Comparison of ENCODE assay signal across 8 mouse cellular contexts in the genomic region with DNA sequence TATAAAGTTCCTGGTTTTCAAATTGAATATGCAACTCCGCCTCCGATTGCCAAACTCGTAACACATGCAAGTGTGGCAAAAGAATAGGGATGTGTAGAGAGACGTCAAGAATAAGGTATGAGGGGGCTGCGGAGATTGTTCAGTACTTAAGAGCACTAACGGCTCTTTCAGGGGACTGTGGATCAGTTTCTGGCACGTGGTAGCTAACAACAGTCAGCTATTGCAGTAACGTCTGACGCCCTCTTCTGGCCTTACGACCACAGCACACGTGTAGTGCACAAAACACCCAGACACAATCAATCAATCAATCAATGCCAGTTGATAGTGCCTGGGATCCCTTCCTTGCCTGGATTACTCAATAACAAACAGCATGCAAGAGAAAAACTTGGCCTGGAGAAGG. TPM values are rescaled to one million over a fixed set of nuclear protein-coding genes. Genes with fewer than 3 reads are reported as not detected.
A peak's percentile ranks its signal among the peaks of the same experiment; 100 is the strongest.
DNase-seq lines count a peak whose midpoint lies in the region; ATAC-seq and TF ChIP-seq lines count a peak whose summit lies in the region.

No protein-coding gene starts in this region.

- peak overlapping the region; percentile 81 for H3K4me3 ChIP-seq in ES-Bruce4 (ENCODE audit: low read depth, low read length)
- peak overlapping the region; percentile 93 for H3K4me3 ChIP-seq in lung, embryonic 16.5 days (ENCODE audit: low read length)

- peak overlapping the region; percentile 75 for H3K9ac ChIP-seq in ES-Bruce4 (ENCODE audit: low read depth, poor library complexity, severe bottlenecking)
- H3K9ac ChIP-seq in lung, embryonic 16.5 days (ENCODE audit: low read length), result peak overlapping the region; percentile 89

- TF ChIP-seq EP300 in ES-Bruce4 (IDR thresholded peaks at IDR 0.05; ENCODE audit: insufficient read depth, low read depth, low read length), result 0 out of 2 replicates have a peak, but pooled peaks have one; percentile 35

- WGBS in lung, embryonic 16.5 days, result 1% methylated on average over 11 of the region's 11 CpGs

- peak; percentile 83 for TF ChIP-seq CTCF in ES-Bruce4 (IDR thresholded peaks at IDR 0.05; ENCODE audit: low read depth, low read length)

- peaks cover 4% of the 10 kb centered on the region for H3K4me1 ChIP-seq in ES-Bruce4 (ENCODE audit: control insufficient read depth, insufficient read depth, low read length)
- H3K4me1 ChIP-seq in lung, embryonic 16.5 days (replicated peaks; ENCODE audit: control insufficient read depth, insufficient read depth, low read length), result peaks cover 32% of the 10 kb centered on the region

- H3K27me3 ChIP-seq in ES-Bruce4 (ENCODE audit: control insufficient read depth, insufficient read depth, low read length, poor library complexity, severe bottlenecking), result no peaks in the 10 kb centered on the region
- no peaks in the 10 kb centered on the region for H3K27me3 ChIP-seq in lung, embryonic 16.5 days (ENCODE audit: control insufficient read depth, insufficient read depth, low read depth, low read length)

- H3K4me2 ChIP-seq in lung, embryonic 16.5 days (ENCODE audit: low read depth, low read length), result peak overlapping the region; percentile 69

- ATAC-seq in erythroid progenitor cell, adult 5-6 weeks (replicated peaks; ENCODE audit: low FRiP score, poor library complexity, severe bottlenecking), result peak; percentile 63
- peak; percentile 48 to 55 for ATAC-seq in hematopoietic stem cell, adult 5-6 weeks (replicated peaks in 1 of 2; ENCODE audit: insufficient read depth in 1 of 2, low FRiP score in 2 of 2, low TSS enrichment in 1 of 2, low read depth in 1 of 2, poor library complexity in 2 of 2, severe bottlenecking in 2 of 2)
- no peak for ATAC-seq in lung, embryonic 16.5 days (ENCODE audit: low read depth)

- H3K36me3 ChIP-seq in ES-Bruce4 (ENCODE audit: control insufficient read depth, insufficient read depth, low read length, poor library complexity, severe bottlenecking), result peaks cover 4% of the 10 kb centered on the region; the same call in 1 of the 2 replicates
- H3K36me3 ChIP-seq in lung, embryonic 16.5 days (ENCODE audit: control insufficient read depth, insufficient read depth, low read length), result no peaks in the 10 kb centered on the region

- no peaks in the 10 kb centered on the region for H3K9me3 ChIP-seq in ES-Bruce4 (replicated peaks; ENCODE audit: control insufficient read depth, insufficient read depth, low read length, poor library complexity, severe bottlenecking)
- H3K9me3 ChIP-seq in lung, embryonic 16.5 days (ENCODE audit: control insufficient read depth, low read length), result no peaks in the 10 kb centered on the region

- H3K27ac ChIP-seq in ES-Bruce4 (ENCODE audit: insufficient read depth, low read length), result peak overlapping the region; percentile 67
- H3K27ac ChIP-seq in lung, embryonic 16.5 days (ENCODE audit: low read length), result peak overlapping the region; percentile 97

- peak; percentile 84 for DNase-seq in brain, adult 2 months (ENCODE audit: low read depth, low spot score)
- DNase-seq in layer of hippocampus, adult 9-10 months (ENCODE audit: low spot score), result peak; percentile 38
- DNase-seq in retina, postnatal 1 day, result peak; percentile 76
- DNase-seq in thymus, postnatal 4 days, result peak; percentile 70

- TF ChIP-seq POLR2A in ES-Bruce4 (IDR thresholded peaks at IDR 0.05; ENCODE audit: insufficient read depth, low read length), result no peak

RNA-seq across cellular contexts. Expression of a gene that starts 0.4 kb away (rescaled TPM):
- polyA plus RNA-seq in ES-Bruce4 (2011; ENCODE audit: insufficient read depth, insufficient read length, low read depth, missing spikeins), result 46.6 and 54.0 TPM in 2 replicates
- 9.2 and 16.2 TPM in 2 replicates for total RNA-seq in erythroid progenitor cell, adult 5-6 weeks (2015; ENCODE audit: low replicate concordance)
- total RNA-seq in erythroid progenitor cell, adult 5-6 weeks (2017; ENCODE audit: low replicate concordance), result 10.7 and 16.8 TPM in 2 replicates
- 72.1 and 81.6 TPM in 2 replicates for total RNA-seq in hematopoietic stem cell, adult 5-6 weeks (2017)
- 57.6 and 62.5 TPM in 2 replicates for polyA plus RNA-seq in lung, embryonic 16.5 days (2015; fragmentation: Nextera tagmentation; extraction: Ambion mirVana)

RNA-seq across cellular contexts. Expression of a gene that starts 35.1 kb away (rescaled TPM):
- 20.5 and 21.6 TPM in 2 replicates for polyA plus RNA-seq in ES-Bruce4 (2011; ENCODE audit: insufficient read depth, insufficient read length, low read depth, missing spikeins)
- 32.1 and 36.0 TPM in 2 replicates for total RNA-seq in erythroid progenitor cell, adult 5-6 weeks (2015; ENCODE audit: low replicate concordance)
- 17.2 and 29.4 TPM in 2 replicates for total RNA-seq in erythroid progenitor cell, adult 5-6 weeks (2017; ENCODE audit: low replicate concordance)
- 1.8 and 2.1 TPM in 2 replicates for total RNA-seq in hematopoietic stem cell, adult 5-6 weeks (2017)
- 19.9 and 21.6 TPM in 2 replicates for polyA plus RNA-seq in lung, embryonic 16.5 days (2015; fragmentation: Nextera tagmentation; extraction: Ambion mirVana)

RNA-seq across cellular contexts. Expression of a gene that starts 49.0 kb away (rescaled TPM):
- 20.9 and 24.0 TPM in 2 replicates for polyA plus RNA-seq in ES-Bruce4 (2011; ENCODE audit: insufficient read depth, insufficient read length, low read depth, missing spikeins)
- 1.1 and 14.3 TPM in 2 replicates for total RNA-seq in erythroid progenitor cell, adult 5-6 weeks (2015; ENCODE audit: low replicate concordance)
- total RNA-seq in erythroid progenitor cell, adult 5-6 weeks (2017; ENCODE audit: low replicate concordance), result 2.4 and 6.5 TPM in 2 replicates
- 12.1 and 12.6 TPM in 2 replicates for total RNA-seq in hematopoietic stem cell, adult 5-6 weeks (2017)
- 38.7 and 42.0 TPM in 2 replicates for polyA plus RNA-seq in lung, embryonic 16.5 days (2015; fragmentation: Nextera tagmentation; extraction: Ambion mirVana)

RNA-seq across cellular contexts. Expression of a gene that starts 52.4 kb away (rescaled TPM):
- 22.5 and 26.1 TPM in 2 replicates for polyA plus RNA-seq in ES-Bruce4 (2011; ENCODE audit: insufficient read depth, insufficient read length, low read depth, missing spikeins)
- total RNA-seq in erythroid progenitor cell, adult 5-6 weeks (2015; ENCODE audit: low replicate concordance), result 105 and 148 TPM in 2 replicates
- total RNA-seq in erythroid progenitor cell, adult 5-6 weeks (2017; ENCODE audit: low replicate concordance), result 93.2 and 132 TPM in 2 replicates
- 20.5 and 23.0 TPM in 2 replicates for total RNA-seq in hematopoietic stem cell, adult 5-6 weeks (2017)
- 110 and 114 TPM in 2 replicates for polyA plus RNA-seq in lung, embryonic 16.5 days (2015; fragmentation: Nextera tagmentation; extraction: Ambion mirVana)
